Mouse (Mus musculus) embryonic facial prominence, embryonic 14.5 days (tissue): ENCODE measurements around the gene Dhx15. TPM values are rescaled to one million over a fixed set of nuclear protein-coding genes. Genes with fewer than 3 reads are reported as not detected.

ENCODE experiments used
- ATAC-seq: fragments of 200-750 bp; cut with Nextera tagmentation; 2 replicates; pipeline ENCODE4 v1.8.0; 2017; ENCODE audit warnings: low read depth, moderate number of reproducible peaks, moderate TSS enrichment
- DNase-seq: peaks from one replicate; pipeline ENCODE4 v3.0.0-alpha.2; 2015; ENCODE audit warnings: low spot score
- H3K27ac ChIP-seq: fragments of 300-500 bp; sonication (generic); replicated peaks from 2 replicates; pipeline ENCODE4 v1.5.1; 2014; ENCODE audit warnings: low read depth, mild to moderate bottlenecking, low read length, moderate library complexity
- H3K27me3 ChIP-seq: fragments of 300-500 bp; sonication (generic); replicated peaks from 2 replicates; pipeline ENCODE4 v1.6.1; 2014; ENCODE audit warnings: low read length; ENCODE audit not compliant: control insufficient read depth, insufficient read depth
- H3K36me3 ChIP-seq: fragments of 300-500 bp; sonication (generic); 2 replicates; pipeline ENCODE4 v1.6.1; 2014; ENCODE audit warnings: low read length, mixed read lengths; ENCODE audit not compliant: control insufficient read depth, insufficient read depth
- H3K4me1 ChIP-seq: fragments of 300-500 bp; sonication (generic); 2 replicates; pipeline ENCODE4 v1.6.1; 2014; ENCODE audit warnings: antibody characterized with exemption, low read length; ENCODE audit not compliant: control insufficient read depth, insufficient read depth
- H3K4me2 ChIP-seq: fragments of 300-500 bp; sonication (generic); 2 replicates; pipeline ENCODE4 v1.6.1; 2014; ENCODE audit warnings: low read depth, mild to moderate bottlenecking, low read length, moderate library complexity, mixed read lengths
- H3K4me3 ChIP-seq: fragments of 300-500 bp; sonication (generic); 2 replicates; pipeline ENCODE4 v1.5.1; 2014; ENCODE audit warnings: low read depth, mild to moderate bottlenecking, low read length
- H3K9ac ChIP-seq: fragments of 300-500 bp; sonication (generic); 2 replicates; pipeline ENCODE4 v1.6.1; 2014; ENCODE audit warnings: low read depth, mild to moderate bottlenecking, low read length, moderate library complexity, mixed read lengths
- H3K9me3 ChIP-seq: fragments of 300-500 bp; sonication (generic); 2 replicates; pipeline ENCODE4 v1.6.1; 2016; ENCODE audit warnings: low read length; ENCODE audit not compliant: control insufficient read depth
- WGBS: fragments of 180-500 bp; shearing (Covaris S2); extraction: QIAGEN DNeasy Blood & Tissue Kit; methylation state at CpG from one replicate; pipeline ENCODE4 v1.1.7; 2014; 5-methylcytosine and 5-hydroxymethylcytosine counted together
- polyA plus RNA-seq: library from polyadenylated mRNA; unstranded; fragments of >200 nt; fragmentation: Nextera tagmentation; extraction: Ambion mirVana; gene quantifications from 2 replicates; pipeline ENCODE4 v1.2.1, GENCODE M21; 2014

Dhx15 gene
- polyA plus RNA-seq, 1 experiment from 2014 or later: 76.3 TPM

DNA sequence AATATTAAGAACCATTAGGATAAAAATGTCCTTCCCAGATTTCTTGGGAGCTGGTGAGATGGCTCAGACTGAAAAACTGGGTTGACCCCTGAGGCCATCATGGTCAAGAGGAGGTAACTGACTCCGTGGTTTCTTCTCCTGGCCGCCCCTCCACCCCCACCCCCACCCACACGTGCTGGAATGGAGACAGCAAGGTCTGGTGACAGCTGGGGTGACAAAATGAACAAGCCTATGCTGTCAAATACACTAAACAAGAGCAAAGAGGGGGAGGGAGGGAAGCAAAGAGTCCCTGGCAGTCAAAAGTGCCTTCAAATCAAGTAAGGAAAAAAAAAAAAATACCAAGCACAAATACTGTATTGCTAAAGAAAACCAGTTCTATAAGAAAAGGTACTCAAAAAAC, 2.1 kb downstream of the Dhx15 start:
- Histone ChIP-seq H3K9ac (peak overlapping the region; percentile 100; the same call in 1 of the 2 replicates), H3K9me3 (no peaks in the 10 kb centered on the region), H3K4me2 (peak overlapping the region; percentile 87), H3K27me3 (no peaks in the 10 kb centered on the region), H3K36me3 (peaks cover 19% of the 10 kb centered on the region), H3K4me1 (peaks cover 16% of the 10 kb centered on the region), H3K4me3 (peak overlapping the region; percentile 96), H3K27ac (no peak overlapping the region)
- WGBS: 16% methylated on average over 3 of the region's 3 CpGs
- ATAC-seq: no peak
- DNase-seq: no peak

DNA sequence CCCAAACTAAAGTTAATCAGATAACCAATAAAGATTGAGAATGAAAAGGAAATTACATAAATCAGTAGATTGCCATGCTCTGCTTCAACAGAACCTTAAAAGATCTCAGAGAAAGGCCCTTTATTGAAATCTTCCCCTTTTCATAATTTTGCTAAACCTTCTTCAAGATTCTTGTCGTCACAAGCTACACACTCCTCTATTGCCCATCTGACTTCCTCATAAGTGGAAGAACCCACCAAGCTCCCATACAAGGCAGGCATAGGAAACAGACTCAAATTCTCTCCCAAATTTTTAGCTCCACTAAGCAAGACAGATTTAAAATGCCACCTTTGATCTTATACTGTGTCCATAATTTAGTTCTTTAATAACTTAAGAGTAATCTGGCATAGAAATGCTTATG, 13.0 kb downstream of the Dhx15 start:
- ATAC-seq: no peak
- Histone ChIP-seq H3K4me1 (no peaks in the 10 kb centered on the region), H3K27me3 (no peaks in the 10 kb centered on the region), H3K27ac (no peak overlapping the region), H3K9me3 (no peaks in the 10 kb centered on the region), H3K4me2 (no peak overlapping the region), H3K36me3 (peaks cover 48% of the 10 kb centered on the region), H3K9ac (no peak overlapping the region), H3K4me3 (no peak overlapping the region)
- 66% methylated on average over 1 of the region's 1 CpGs for WGBS
- DNase-seq: no peak

DNA sequence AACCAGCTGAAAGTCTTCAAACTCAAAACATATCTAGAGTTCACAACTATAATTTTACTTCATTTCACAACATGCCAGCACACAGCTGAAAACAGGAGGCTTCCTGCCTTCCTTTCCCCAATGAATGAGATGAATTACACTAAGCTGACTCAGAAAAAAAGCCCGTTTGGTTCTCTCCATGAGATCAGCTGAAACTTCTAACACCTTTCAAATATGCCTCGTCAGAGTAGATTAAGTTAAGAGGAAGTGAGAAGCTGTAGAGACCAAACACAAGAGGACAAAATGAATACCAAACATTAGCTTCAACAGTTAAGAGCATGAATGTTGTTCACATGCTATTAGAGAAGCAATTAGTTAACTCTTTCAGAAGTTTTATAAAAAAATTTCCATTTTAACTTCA, 21.8 kb downstream of the Dhx15 start:
- no peak overlapping the region for H3K27ac ChIP-seq
- H3K9ac ChIP-seq: no peak overlapping the region
- no peaks in the 10 kb centered on the region for H3K4me1 ChIP-seq
- no peak overlapping the region for H3K4me3 ChIP-seq
- no peaks in the 10 kb centered on the region for H3K9me3 ChIP-seq
- H3K27me3 ChIP-seq: no peaks in the 10 kb centered on the region
- ATAC-seq (no peak), DNase-seq (no peak)
- WGBS: 53% methylated on average over 2 of the region's 2 CpGs
- no peak overlapping the region for H3K4me2 ChIP-seq
- H3K36me3 ChIP-seq: peaks cover 65% of the 10 kb centered on the region

DNA sequence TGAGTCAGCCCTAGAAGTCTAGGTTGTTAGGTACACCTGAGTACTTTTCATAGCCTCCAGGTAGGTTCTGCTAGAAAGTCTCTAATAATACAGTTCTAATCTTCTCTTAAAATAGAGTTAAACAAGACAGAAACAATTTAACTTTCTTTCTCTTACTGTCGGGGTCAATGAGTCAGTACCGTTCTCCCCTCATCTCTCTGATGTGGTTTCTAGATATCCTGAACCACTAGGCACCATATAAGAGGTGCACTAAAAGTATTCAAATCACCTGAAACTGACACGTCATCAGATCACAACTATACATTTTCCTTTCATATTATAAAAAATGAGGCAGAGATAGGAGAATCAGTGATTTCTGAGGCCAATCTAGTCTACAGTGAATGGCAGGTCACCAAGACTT, 41.2 kb downstream of the Dhx15 start:
- H3K36me3 ChIP-seq: peaks cover 50% of the 10 kb centered on the region
- no peaks in the 10 kb centered on the region for H3K4me1 ChIP-seq
- no peaks in the 10 kb centered on the region for H3K9me3 ChIP-seq
- no peak for ATAC-seq
- no peak for DNase-seq
- H3K27me3 ChIP-seq: no peaks in the 10 kb centered on the region
- no peak overlapping the region for H3K4me3 ChIP-seq
- WGBS: 93% methylated on average over 3 of the region's 3 CpGs
- no peak overlapping the region for H3K27ac ChIP-seq
- no peak overlapping the region for H3K9ac ChIP-seq
- no peak overlapping the region for H3K4me2 ChIP-seq

DNA sequence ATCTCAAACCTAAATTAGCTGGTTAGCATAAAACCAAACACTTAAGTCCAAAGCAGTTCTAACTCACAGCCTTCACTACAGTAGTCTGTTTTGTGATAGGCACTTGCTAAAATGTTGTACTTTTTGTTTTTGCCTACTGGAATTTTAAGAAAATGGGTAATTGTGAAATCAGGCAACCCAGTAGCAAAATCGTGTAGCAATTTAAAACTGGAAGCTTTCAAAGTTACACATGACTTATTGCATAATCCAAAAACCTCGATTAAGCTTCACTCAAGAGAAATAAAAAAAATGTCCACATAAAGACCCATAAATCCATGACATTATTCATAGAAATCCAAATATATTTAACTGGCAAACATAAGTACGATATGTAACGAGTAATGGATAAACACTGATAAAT, 43.2 kb downstream of the Dhx15 start:
- Histone ChIP-seq H3K27me3 (no peaks in the 10 kb centered on the region), H3K9me3 (no peaks in the 10 kb centered on the region), H3K36me3 (peaks cover 41% of the 10 kb centered on the region), H3K27ac (no peak overlapping the region), H3K4me1 (no peaks in the 10 kb centered on the region), H3K4me3 (no peak overlapping the region), H3K4me2 (no peak overlapping the region), H3K9ac (no peak overlapping the region)
- DNase-seq: no peak
- no peak for ATAC-seq
- WGBS: 80% methylated on average over 4 of the region's 4 CpGs

DNA sequence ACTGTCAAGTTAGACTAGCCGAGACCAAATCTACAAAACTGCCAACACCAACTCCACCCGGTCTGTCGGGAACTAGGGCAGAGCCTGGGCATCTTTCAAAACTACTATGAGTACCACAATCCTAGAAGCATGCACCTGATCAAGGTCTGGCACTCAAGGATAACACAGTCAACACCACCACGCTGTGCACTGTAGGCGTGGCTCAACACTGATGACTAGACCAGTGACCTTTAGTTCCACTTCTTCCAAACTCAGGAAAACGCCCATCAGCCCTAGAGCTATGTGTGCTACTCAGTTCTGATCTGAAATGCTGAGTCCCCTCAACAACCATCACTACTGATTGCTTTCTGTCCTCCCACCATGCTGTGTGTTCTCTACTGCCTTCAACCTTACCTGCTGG, 44.6 kb downstream of the Dhx15 start:
- WGBS: 84% methylated on average over 6 of the region's 6 CpGs
- Histone ChIP-seq H3K27ac (no peak overlapping the region), H3K9me3 (no peaks in the 10 kb centered on the region), H3K27me3 (no peaks in the 10 kb centered on the region), H3K36me3 (peaks cover 32% of the 10 kb centered on the region), H3K4me2 (no peak overlapping the region), H3K4me3 (no peak overlapping the region), H3K9ac (no peak overlapping the region), H3K4me1 (no peaks in the 10 kb centered on the region)
- ATAC-seq (no peak), DNase-seq (no peak)

DNA sequence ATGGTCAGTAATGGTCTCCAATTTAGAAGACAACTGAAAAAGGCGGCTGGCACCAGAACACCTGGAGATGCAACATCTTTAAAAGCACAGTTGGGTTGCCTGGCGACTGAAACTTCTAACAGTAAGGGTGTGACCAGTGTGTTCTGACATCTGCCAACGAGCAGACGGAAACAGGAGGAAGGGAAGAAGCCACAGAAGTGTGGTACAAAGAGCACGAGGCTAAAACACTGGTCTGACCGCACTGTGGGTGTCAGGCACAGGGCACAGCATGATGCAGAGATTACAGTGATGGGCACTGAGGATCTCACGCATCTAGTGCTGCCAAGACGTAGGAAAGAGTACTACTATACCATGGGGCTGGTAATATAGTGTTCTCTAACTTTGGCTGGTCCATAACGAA, 48.4 kb downstream of the Dhx15 start:
- Histone ChIP-seq H3K36me3 (peaks cover 17% of the 10 kb centered on the region), H3K4me3 (no peak overlapping the region), H3K4me2 (no peak overlapping the region), H3K27me3 (no peaks in the 10 kb centered on the region), H3K9me3 (no peaks in the 10 kb centered on the region), H3K4me1 (no peaks in the 10 kb centered on the region), H3K9ac (no peak overlapping the region), H3K27ac (no peak overlapping the region)
- no peak for DNase-seq
- 91% methylated on average over 9 of the region's 9 CpGs for WGBS
- no peak for ATAC-seq

DNA sequence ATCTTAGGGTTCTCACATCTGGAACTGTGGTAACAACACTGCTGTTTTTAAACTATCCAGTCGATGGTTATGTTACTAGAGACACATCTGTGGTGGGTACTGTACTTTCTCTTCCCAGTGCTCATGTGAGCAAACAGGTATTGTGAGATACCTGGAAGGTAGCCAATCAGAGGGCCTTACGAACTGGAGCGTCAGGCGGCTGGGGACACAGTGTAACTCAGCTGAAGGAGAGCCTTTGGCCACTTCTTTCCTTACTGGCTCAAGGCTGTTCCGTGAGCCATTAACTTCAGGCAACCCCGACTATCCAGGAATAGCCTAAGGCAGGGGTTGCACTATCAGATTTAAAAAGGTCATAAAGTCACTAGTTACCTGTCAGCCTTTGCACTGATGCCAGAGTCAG, 51.5 kb downstream of the Dhx15 start:
- Histone ChIP-seq H3K27me3 (no peaks in the 10 kb centered on the region), H3K27ac (no peak overlapping the region), H3K36me3 (peaks cover 11% of the 10 kb centered on the region; the same call in 1 of the 2 replicates)

DNA sequence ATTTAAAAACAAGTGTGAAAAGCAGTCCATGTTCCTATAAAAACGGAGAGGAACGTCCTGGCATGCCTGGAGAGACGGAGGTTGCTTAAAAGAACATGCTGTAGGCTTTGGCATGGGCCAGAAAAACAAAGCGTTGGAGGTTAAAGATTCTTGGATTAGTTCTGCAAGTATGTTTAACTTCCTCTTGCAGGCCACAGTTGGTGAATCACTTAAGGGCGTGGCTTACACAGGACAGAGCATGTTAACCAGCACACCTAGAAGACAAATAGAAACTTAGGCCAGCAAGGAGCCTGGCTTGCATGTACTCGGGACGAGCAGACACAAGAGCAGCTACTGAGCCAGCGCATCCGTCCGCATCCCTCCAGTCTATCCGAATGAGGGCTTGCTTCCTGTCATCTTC, 52.2 kb downstream of the Dhx15 start:
- no peaks in the 10 kb centered on the region for H3K9me3 ChIP-seq
- no peak overlapping the region for H3K9ac ChIP-seq
- H3K4me3 ChIP-seq: no peak overlapping the region
- WGBS: 80% methylated on average over 11 of the region's 11 CpGs
- no peak overlapping the region for H3K27ac ChIP-seq
- DNase-seq (peak; percentile 47), ATAC-seq (no peak)
- no peak overlapping the region for H3K4me2 ChIP-seq
- no peaks in the 10 kb centered on the region for H3K4me1 ChIP-seq
- peaks cover 11% of the 10 kb centered on the region; the same call in 1 of the 2 replicates for H3K36me3 ChIP-seq
- H3K27me3 ChIP-seq: no peaks in the 10 kb centered on the region

More for the DNA sequence above, 51.5 kb downstream of the Dhx15 start:
- no peak overlapping the region for H3K4me3 ChIP-seq
- H3K4me1 ChIP-seq: no peaks in the 10 kb centered on the region
- ATAC-seq (no peak), DNase-seq (peak; percentile 27)
- no peak overlapping the region for H3K4me2 ChIP-seq
- no peak overlapping the region for H3K9ac ChIP-seq
- H3K9me3 ChIP-seq: no peaks in the 10 kb centered on the region
- WGBS: 77% methylated on average over 6 of the region's 6 CpGs
